ENCODE assay signal across 8 mouse cellular contexts in the genomic region with DNA sequence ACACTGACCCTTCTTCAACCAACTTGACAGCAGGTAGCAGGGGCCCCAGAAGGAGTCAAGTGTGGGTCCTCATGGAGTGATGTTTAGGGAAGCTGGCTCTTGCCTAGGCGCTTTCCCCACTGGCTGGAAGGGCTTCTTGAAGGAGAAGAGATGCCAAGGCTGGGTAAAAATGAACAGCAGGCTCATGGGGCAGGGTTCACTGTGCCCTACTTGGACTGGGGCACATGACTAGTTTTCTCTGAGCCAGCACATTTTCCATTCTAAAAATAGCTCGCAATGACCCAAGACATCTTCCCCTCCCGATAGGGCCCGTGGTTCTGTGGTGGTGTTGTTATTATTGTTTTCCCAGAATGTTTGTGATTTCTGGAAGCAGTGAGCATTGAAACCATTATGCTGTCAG.
DNase-seq lines count a peak whose midpoint lies in the region; ATAC-seq and TF ChIP-seq lines count a peak whose summit lies in the region.

No protein-coding gene starts in this region.

- no peak overlapping the region for H3K4me3 ChIP-seq in midbrain, embryonic 11.5 days (ENCODE audit: low read depth, low read length)
- no peak overlapping the region for H3K4me3 ChIP-seq in midbrain, embryonic 14.5 days (replicated peaks; ENCODE audit: low read depth, low read length)
- no peak overlapping the region for H3K4me3 ChIP-seq in kidney, adult 2 months (ENCODE audit: insufficient read depth, low read depth, low read length)
- no peak overlapping the region for H3K4me3 ChIP-seq in stomach, embryonic 15.5 days (replicated peaks)

- DNase-seq in adrenal gland, adult 2 months = peak; percentile 43
- no peak for DNase-seq in adrenal gland, adult 18-20 months (ENCODE audit: low spot score in 2 of 2)
- DNase-seq in midbrain, embryonic 11.5 days (ENCODE audit: low spot score, missing footprints) = peak; percentile 69
- no peak for DNase-seq in midbrain, embryonic 14.5 days
- DNase-seq in kidney, adult 2 months = peak; percentile 92
- DNase-seq in thymus, postnatal 10 days (ENCODE audit: low spot score in 2 of 2) = no peak
- DNase-seq in spleen, postnatal 10 days (ENCODE audit: low spot score in 2 of 2) = no peak

- no peak for ATAC-seq in midbrain, embryonic 11.5 days (ENCODE audit: low FRiP score)
- ATAC-seq in midbrain, embryonic 14.5 days (ENCODE audit: low FRiP score, low TSS enrichment) = no peak
- ATAC-seq in stomach, embryonic 15.5 days (ENCODE audit: insufficient read depth, low FRiP score, low read depth) = no peak

- no peak overlapping the region for H3K27ac ChIP-seq in midbrain, embryonic 11.5 days (ENCODE audit: low read depth, low read length)
- no peak overlapping the region for H3K27ac ChIP-seq in midbrain, embryonic 14.5 days (replicated peaks; ENCODE audit: low read depth, low read length)
- H3K27ac ChIP-seq in kidney, adult 2 months (ENCODE audit: insufficient read depth, low read depth, low read length) = peak overlapping the region; percentile 74
- H3K27ac ChIP-seq in stomach, embryonic 15.5 days = peak overlapping the region; percentile 87; the same call in 1 of the 2 replicates

- H3K9me3 ChIP-seq in midbrain, embryonic 11.5 days (ENCODE audit: control insufficient read depth, low read length) = no peaks in the 10 kb centered on the region
- H3K9me3 ChIP-seq in midbrain, embryonic 14.5 days (ENCODE audit: control insufficient read depth, low read length) = no peaks in the 10 kb centered on the region
- no peaks in the 10 kb centered on the region for H3K9me3 ChIP-seq in stomach, embryonic 15.5 days

- WGBS in midbrain, embryonic 11.5 days = 89% methylated on average over 4 of the region's 4 CpGs
- WGBS in midbrain, embryonic 14.5 days = 90% methylated on average over 4 of the region's 4 CpGs
- whole genome bisulfite sequencing in kidney, adult 2 months = 22% methylated on average over 4 of the region's 4 CpGs
- 74% methylated on average over 4 of the region's 4 CpGs for WGBS in stomach, embryonic 15.5 days

- no peak overlapping the region for H3K9ac ChIP-seq in midbrain, embryonic 11.5 days (ENCODE audit: low read length)
- H3K9ac ChIP-seq in midbrain, embryonic 14.5 days (replicated peaks; ENCODE audit: low read length) = no peak overlapping the region
- H3K9ac ChIP-seq in stomach, embryonic 15.5 days = no peak overlapping the region

- TF ChIP-seq POLR2A in kidney, adult 2 months (IDR thresholded peaks at IDR 0.05; ENCODE audit: low read depth, low read length) = no peak

- H3K36me3 ChIP-seq in midbrain, embryonic 11.5 days (ENCODE audit: control insufficient read depth, insufficient read depth, low read length) = no peaks in the 10 kb centered on the region
- no peaks in the 10 kb centered on the region for H3K36me3 ChIP-seq in midbrain, embryonic 14.5 days (ENCODE audit: control insufficient read depth, insufficient read depth, low read length)
- H3K36me3 ChIP-seq in kidney, adult 2 months (ENCODE audit: control insufficient read depth, insufficient read depth, low read length) = no peaks in the 10 kb centered on the region
- no peaks in the 10 kb centered on the region for H3K36me3 ChIP-seq in stomach, embryonic 15.5 days

- peaks cover 7% of the 10 kb centered on the region for H3K4me1 ChIP-seq in midbrain, embryonic 11.5 days (ENCODE audit: control insufficient read depth, insufficient read depth, low read length)
- 0 out of 2 replicates have a peak, but pooled peaks cover 10% of the 10 kb centered on the region for H3K4me1 ChIP-seq in midbrain, embryonic 14.5 days (ENCODE audit: control insufficient read depth, insufficient read depth, low read length)
- peaks cover 25% of the 10 kb centered on the region for H3K4me1 ChIP-seq in kidney, adult 2 months (ENCODE audit: control insufficient read depth, insufficient read depth, low read length)
- peaks cover 31% of the 10 kb centered on the region for H3K4me1 ChIP-seq in stomach, embryonic 15.5 days

- no peaks in the 10 kb centered on the region for H3K27me3 ChIP-seq in midbrain, embryonic 11.5 days (ENCODE audit: control insufficient read depth, insufficient read depth, low read length)
- no peaks in the 10 kb centered on the region for H3K27me3 ChIP-seq in midbrain, embryonic 14.5 days (ENCODE audit: control insufficient read depth, insufficient read depth, low read length)
- H3K27me3 ChIP-seq in kidney, adult 2 months (replicated peaks; ENCODE audit: control insufficient read depth, insufficient read depth, low read length) = no peaks in the 10 kb centered on the region
- no peaks in the 10 kb centered on the region for H3K27me3 ChIP-seq in stomach, embryonic 15.5 days (replicated peaks)

- H3K4me2 ChIP-seq in midbrain, embryonic 11.5 days = no peak overlapping the region
- no peak overlapping the region for H3K4me2 ChIP-seq in midbrain, embryonic 14.5 days (ENCODE audit: low read length)
- no peak overlapping the region for H3K4me2 ChIP-seq in stomach, embryonic 15.5 days

- TF ChIP-seq CTCF in kidney, adult 2 months (conservative IDR thresholded peaks at IDR 0.05; ENCODE audit: insufficient read depth, insufficient read length, low read depth, low read length) = no peak

Comparison
In these comparisons a context has a peak if more than half of its experiments do, and no peak if none do; other contexts are left out.
1. DNase-seq: peak in adrenal gland, adult 2 months (single experiment), midbrain, embryonic 11.5 days (single experiment) and kidney, adult 2 months (single experiment); none in adrenal gland, adult 18-20 months (0 of 2), midbrain, embryonic 14.5 days (single experiment), thymus, postnatal 10 days (0 of 2) and spleen, postnatal 10 days (0 of 2).
2. H3K27ac ChIP-seq: peak in kidney, adult 2 months (single experiment) and stomach, embryonic 15.5 days (single experiment); none in midbrain, embryonic 11.5 days (single experiment) and midbrain, embryonic 14.5 days (single experiment).